Mouse (Mus musculus): ENCODE results near the gene Clec12a.
A peak's percentile ranks its signal among the peaks of the same experiment; 100 is the strongest.

The Clec12a gene

GRCm38 (mm10) chr6:129380454-129380853 is 38.0 kb downstream of the Clec12a start:
- DNase-seq = no peak

GRCm38 (mm10) chr6:129381736-129382135 is 39.2 kb downstream of the Clec12a start:
- no peak for DNase-seq

- DNase-seq = peak; percentile 14 to 16
These were observed 41.0 kb downstream of the Clec12a start for GRCm38 (mm10) chr6:129383466-129383865.

- no peak for DNase-seq
These were observed 42.5 kb downstream of the Clec12a start for GRCm38 (mm10) chr6:129385000-129385399.

GRCm38 (mm10) chr6:129385774-129386173 is 43.3 kb downstream of the Clec12a start, which contains the start of gene Clec12b:
Clec12b (minus strand) TSS chr6:129385874.
- no peak for DNase-seq

- DNase-seq = no peak
These were observed 50.7 kb downstream of the Clec12a start for GRCm38 (mm10) chr6:129393087-129393720.

GRCm38 (mm10) chr6:129393732-129394131 is 51.2 kb downstream of the Clec12a start:
- DNase-seq = no peak

GRCm38 (mm10) chr6:129396997-129397396 is 54.5 kb downstream of the Clec12a start, which contains the start of gene Clec1b:
Clec1b (plus strand) TSS chr6:129397297.
- no peak for DNase-seq

- peak; percentile 34 to 56 for DNase-seq
These were observed 57.5 kb downstream of the Clec12a start for GRCm38 (mm10) chr6:129399945-129400344.

GRCm38 (mm10) chr6:129402404-129402803 is 59.9 kb downstream of the Clec12a start:
- DNase-seq = no peak

- no peak for DNase-seq
These were observed 60.9 kb downstream of the Clec12a start for GRCm38 (mm10) chr6:129403391-129403790.

GRCm38 (mm10) chr6:129405999-129406398 is 63.5 kb downstream of the Clec12a start:
- no peak for DNase-seq

GRCm38 (mm10) chr6:129407324-129407723 is 64.8 kb downstream of the Clec12a start:
- no peak for DNase-seq

GRCm38 (mm10) chr6:129408562-129408961 is 66.1 kb downstream of the Clec12a start, which contains the start of gene Clec9a:
Clec9a (plus strand) TSS chr6:129408862.
- DNase-seq = no peak

- no peak for DNase-seq
These were observed 71.7 kb downstream of the Clec12a start for GRCm38 (mm10) chr6:129414177-129414576.

Data from kidney, postnatal 4 days (tissue).